Mouse (Mus musculus): ENCODE results near the gene Map3k20. TPM values are rescaled to one million over a fixed set of nuclear protein-coding genes. Genes with fewer than 3 reads are reported as not detected.

Gene Map3k20
- polyA plus RNA-seq, 1 experiment from 2014 or later: 9.7 TPM

GRCm38 (mm10) chr2:72352756-72353155 lies 67.3 kb downstream of the Map3k20 start:
- Histone ChIP-seq H3K4me2 (no peak overlapping the region), H3K4me3 (replicated peaks) (no peak overlapping the region), H3K9me3 (no peaks in the 10 kb centered on the region), H3K27me3 (no peaks in the 10 kb centered on the region), H3K27ac (no peak overlapping the region), H3K36me3 (no peaks in the 10 kb centered on the region), H3K4me1 (replicated peaks) (peaks cover 11% of the 10 kb centered on the region), H3K9ac (replicated peaks) (no peak overlapping the region)
- no peak for ATAC-seq (ENCODE audit: insufficient number of reproducible peaks, insufficient read depth, low FRiP score, low TSS enrichment, low read depth)

GRCm38 (mm10) chr2:72356471-72356870 lies 71.0 kb downstream of the Map3k20 start:
- Histone ChIP-seq H3K27ac (no peak overlapping the region), H3K9me3 (no peaks in the 10 kb centered on the region), H3K4me1 (replicated peaks) (no peaks in the 10 kb centered on the region), H3K4me2 (no peak overlapping the region), H3K9ac (replicated peaks) (no peak overlapping the region), H3K4me3 (replicated peaks) (no peak overlapping the region), H3K27me3 (no peaks in the 10 kb centered on the region), H3K36me3 (no peaks in the 10 kb centered on the region)
- no peak for ATAC-seq (ENCODE audit: insufficient number of reproducible peaks, insufficient read depth, low FRiP score, low TSS enrichment, low read depth)
- WGBS: 86% methylated on average over 10 of the region's 10 CpGs

- Histone ChIP-seq H3K36me3 (no peaks in the 10 kb centered on the region), H3K9me3 (no peaks in the 10 kb centered on the region), H3K27me3 (no peaks in the 10 kb centered on the region), H3K4me2 (no peak overlapping the region), H3K27ac (no peak overlapping the region), H3K4me3 (replicated peaks) (no peak overlapping the region), H3K9ac (replicated peaks) (no peak overlapping the region), H3K4me1 (replicated peaks) (no peaks in the 10 kb centered on the region)
- 77% methylated on average over 3 of the region's 3 CpGs for WGBS
- no peak for ATAC-seq (ENCODE audit: insufficient number of reproducible peaks, insufficient read depth, low FRiP score, low TSS enrichment, low read depth)
Measured at GRCm38 (mm10) chr2:72361572-72361971, 76.1 kb downstream of the Map3k20 start.

GRCm38 (mm10) chr2:72363449-72363848 lies 78.0 kb downstream of the Map3k20 start:
- 97% methylated on average over 1 of the region's 1 CpGs for WGBS
- no peak for ATAC-seq (ENCODE audit: insufficient number of reproducible peaks, insufficient read depth, low FRiP score, low TSS enrichment, low read depth)
- Histone ChIP-seq H3K27me3 (no peaks in the 10 kb centered on the region), H3K4me1 (replicated peaks) (no peaks in the 10 kb centered on the region), H3K36me3 (no peaks in the 10 kb centered on the region), H3K4me2 (no peak overlapping the region), H3K4me3 (replicated peaks) (no peak overlapping the region), H3K9ac (replicated peaks) (no peak overlapping the region), H3K9me3 (no peaks in the 10 kb centered on the region), H3K27ac (no peak overlapping the region)

GRCm38 (mm10) chr2:72365930-72366329 lies 80.5 kb downstream of the Map3k20 start:
- H3K4me3 ChIP-seq (replicated peaks): no peak overlapping the region
- no peaks in the 10 kb centered on the region for H3K9me3 ChIP-seq
- no peak for ATAC-seq (ENCODE audit: insufficient number of reproducible peaks, insufficient read depth, low FRiP score, low TSS enrichment, low read depth)
- 59% methylated on average over 7 of the region's 7 CpGs for WGBS
- H3K4me2 ChIP-seq: no peak overlapping the region
- no peak overlapping the region for H3K9ac ChIP-seq (replicated peaks)
- H3K36me3 ChIP-seq: no peaks in the 10 kb centered on the region
- H3K27me3 ChIP-seq: no peaks in the 10 kb centered on the region
- H3K27ac ChIP-seq: no peak overlapping the region
- no peaks in the 10 kb centered on the region for H3K4me1 ChIP-seq (replicated peaks)

GRCm38 (mm10) chr2:72366503-72366902 lies 81.1 kb downstream of the Map3k20 start:
- H3K4me1 ChIP-seq (replicated peaks): no peaks in the 10 kb centered on the region
- H3K27ac ChIP-seq: no peak overlapping the region
- no peak overlapping the region for H3K9ac ChIP-seq (replicated peaks)
- H3K4me3 ChIP-seq (replicated peaks): no peak overlapping the region
- 82% methylated on average over 5 of the region's 5 CpGs for WGBS
- H3K9me3 ChIP-seq: no peaks in the 10 kb centered on the region
- no peaks in the 10 kb centered on the region for H3K27me3 ChIP-seq
- no peaks in the 10 kb centered on the region for H3K36me3 ChIP-seq
- H3K4me2 ChIP-seq: no peak overlapping the region
- no peak for ATAC-seq (ENCODE audit: insufficient number of reproducible peaks, insufficient read depth, low FRiP score, low TSS enrichment, low read depth)

GRCm38 (mm10) chr2:72367850-72368249 lies 82.4 kb downstream of the Map3k20 start:
- Histone ChIP-seq H3K4me2 (no peak overlapping the region), H3K4me3 (replicated peaks) (no peak overlapping the region), H3K9me3 (no peaks in the 10 kb centered on the region), H3K36me3 (0 out of 2 replicates have a peak, but pooled peaks cover 5% of the 10 kb centered on the region), H3K27me3 (no peaks in the 10 kb centered on the region), H3K4me1 (replicated peaks) (peaks cover 6% of the 10 kb centered on the region; the same call in 1 of the 2 replicates), H3K9ac (replicated peaks) (no peak overlapping the region), H3K27ac (no peak overlapping the region)
- ATAC-seq (ENCODE audit: insufficient number of reproducible peaks, insufficient read depth, low FRiP score, low TSS enrichment, low read depth): no peak
- 96% methylated on average over 5 of the region's 5 CpGs for WGBS

- peaks cover 6% of the 10 kb centered on the region; the same call in 1 of the 2 replicates for H3K4me1 ChIP-seq (replicated peaks)
- H3K4me3 ChIP-seq (replicated peaks): no peak overlapping the region
- no peaks in the 10 kb centered on the region for H3K27me3 ChIP-seq
- 77% methylated on average over 6 of the region's 6 CpGs for WGBS
- H3K27ac ChIP-seq: no peak overlapping the region
- no peak overlapping the region for H3K9ac ChIP-seq (replicated peaks)
- ATAC-seq (ENCODE audit: insufficient number of reproducible peaks, insufficient read depth, low FRiP score, low TSS enrichment, low read depth): no peak
- H3K9me3 ChIP-seq: no peaks in the 10 kb centered on the region
- H3K36me3 ChIP-seq: 0 out of 2 replicates have a peak, but pooled peaks cover 5% of the 10 kb centered on the region
- H3K4me2 ChIP-seq: no peak overlapping the region
Measured at GRCm38 (mm10) chr2:72369140-72369600, 83.7 kb downstream of the Map3k20 start.

- no peaks in the 10 kb centered on the region for H3K27me3 ChIP-seq
- H3K9me3 ChIP-seq: no peaks in the 10 kb centered on the region
- no peak overlapping the region for H3K27ac ChIP-seq
- no peak overlapping the region for H3K4me2 ChIP-seq
- peaks cover 6% of the 10 kb centered on the region; the same call in 1 of the 2 replicates for H3K4me1 ChIP-seq (replicated peaks)
- ATAC-seq (ENCODE audit: insufficient number of reproducible peaks, insufficient read depth, low FRiP score, low TSS enrichment, low read depth): no peak
- no peak overlapping the region for H3K9ac ChIP-seq (replicated peaks)
- H3K36me3 ChIP-seq: 0 out of 2 replicates have a peak, but pooled peaks cover 5% of the 10 kb centered on the region
- no peak overlapping the region for H3K4me3 ChIP-seq (replicated peaks)
- 85% methylated on average over 13 of the region's 13 CpGs for WGBS
Measured at GRCm38 (mm10) chr2:72372136-72372535, 86.7 kb downstream of the Map3k20 start.

GRCm38 (mm10) chr2:72374076-72374475 lies 88.6 kb downstream of the Map3k20 start:
- Histone ChIP-seq H3K4me3 (replicated peaks) (no peak overlapping the region), H3K4me1 (replicated peaks) (peaks cover 6% of the 10 kb centered on the region; the same call in 1 of the 2 replicates), H3K27ac (no peak overlapping the region), H3K9me3 (no peaks in the 10 kb centered on the region), H3K4me2 (no peak overlapping the region), H3K27me3 (no peaks in the 10 kb centered on the region), H3K9ac (replicated peaks) (no peak overlapping the region), H3K36me3 (0 out of 2 replicates have a peak, but pooled peaks cover 5% of the 10 kb centered on the region)
- WGBS: 65% methylated on average over 3 of the region's 3 CpGs
- no peak for ATAC-seq (ENCODE audit: insufficient number of reproducible peaks, insufficient read depth, low FRiP score, low TSS enrichment, low read depth)

- Histone ChIP-seq H3K9ac (replicated peaks) (no peak overlapping the region), H3K4me3 (replicated peaks) (no peak overlapping the region), H3K4me1 (replicated peaks) (peaks cover 6% of the 10 kb centered on the region; the same call in 1 of the 2 replicates), H3K36me3 (peaks cover 18% of the 10 kb centered on the region), H3K27me3 (no peaks in the 10 kb centered on the region), H3K9me3 (no peaks in the 10 kb centered on the region), H3K27ac (no peak overlapping the region), H3K4me2 (no peak overlapping the region)
- 84% methylated on average over 3 of the region's 3 CpGs for WGBS
- no peak for ATAC-seq (ENCODE audit: insufficient number of reproducible peaks, insufficient read depth, low FRiP score, low TSS enrichment, low read depth)
Measured at GRCm38 (mm10) chr2:72375877-72376276, 90.4 kb downstream of the Map3k20 start.

GRCm38 (mm10) chr2:72376946-72377345 lies 91.5 kb downstream of the Map3k20 start:
- no peak overlapping the region for H3K27ac ChIP-seq
- WGBS: 91% methylated on average over 5 of the region's 5 CpGs
- H3K36me3 ChIP-seq: peaks cover 17% of the 10 kb centered on the region
- no peak for ATAC-seq (ENCODE audit: insufficient number of reproducible peaks, insufficient read depth, low FRiP score, low TSS enrichment, low read depth)
- no peak overlapping the region for H3K4me3 ChIP-seq (replicated peaks)
- H3K9ac ChIP-seq (replicated peaks): no peak overlapping the region
- H3K4me2 ChIP-seq: no peak overlapping the region
- no peaks in the 10 kb centered on the region for H3K9me3 ChIP-seq
- H3K4me1 ChIP-seq (replicated peaks): peaks cover 6% of the 10 kb centered on the region; the same call in 1 of the 2 replicates
- H3K27me3 ChIP-seq: no peaks in the 10 kb centered on the region

Data from limb, embryonic 12.5 days (tissue).